Mouse (Mus musculus): ENCODE data around the gene Tmem80. TPM values are rescaled to one million over a fixed set of nuclear protein-coding genes. Genes with fewer than 3 reads are reported as not detected.

The Tmem80 gene
- polyA plus RNA-seq, 1 experiment from 2014 or later: 62.2 TPM

DNA sequence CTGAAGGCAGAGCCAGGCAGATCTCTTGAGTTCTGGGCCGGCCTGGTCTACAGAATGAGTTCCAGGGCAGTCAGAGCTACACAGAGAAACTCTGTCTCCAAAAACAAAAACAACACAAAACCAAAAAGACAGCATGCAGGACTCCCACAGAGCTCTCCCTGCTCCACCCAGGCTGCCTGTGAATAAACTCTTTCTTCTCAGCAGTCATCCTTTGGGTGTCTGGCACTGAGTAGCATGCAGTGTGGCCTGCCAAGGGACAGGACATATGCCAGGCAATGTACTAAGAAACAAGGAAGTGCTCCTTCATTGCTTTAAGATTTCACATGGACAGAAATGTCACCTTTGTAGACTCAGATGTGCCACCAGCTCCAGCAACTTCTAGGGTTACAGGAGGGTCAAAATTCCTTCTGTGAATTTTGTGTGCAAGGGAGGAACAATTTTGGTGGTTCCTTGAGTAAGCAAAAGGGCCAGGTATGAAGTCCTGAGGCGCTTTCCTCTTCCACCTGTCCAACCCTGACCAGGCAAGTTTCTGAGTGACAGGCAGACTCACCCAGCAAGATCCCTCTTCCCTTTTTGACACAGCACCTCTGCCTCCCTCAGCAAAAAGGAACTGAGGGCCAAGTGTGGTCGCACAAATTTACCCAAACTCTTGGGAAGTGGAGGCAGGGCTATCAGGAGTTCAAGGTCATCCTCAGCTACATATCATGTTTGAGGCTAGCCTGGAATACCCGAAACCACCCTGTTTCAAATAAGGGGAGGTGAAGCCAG lies 53.7 kb downstream of the Tmem80 start:
- Histone ChIP-seq H3K4me2 (ENCODE audit: low read length) (no peak overlapping the region), H3K27me3 (replicated peaks; ENCODE audit: control insufficient read depth, insufficient read depth, low read length) (no peaks in the 10 kb centered on the region), H3K9me3 (ENCODE audit: control insufficient read depth, low read length) (no peaks in the 10 kb centered on the region), H3K9ac (replicated peaks; ENCODE audit: low read depth, low read length) (no peak overlapping the region), H3K4me3 (replicated peaks; ENCODE audit: low read length) (no peak overlapping the region), H3K27ac (ENCODE audit: low read length) (no peak overlapping the region), H3K36me3 (ENCODE audit: control insufficient read depth, insufficient read depth) (no peaks in the 10 kb centered on the region), H3K4me1 (replicated peaks; ENCODE audit: control insufficient read depth, insufficient read depth, low read length) (no peaks in the 10 kb centered on the region)
- 75% methylated on average over 4 of the region's 4 CpGs for WGBS
- no peak for ATAC-seq

Other genes with a start within 250 kb of the Tmem80 start
- gene Pkp3, start 249.5 kb upstream of the Tmem80 start, polyA plus RNA-seq (2015; fragmentation: Nextera tagmentation; extraction: Ambion mirVana): 0.17 TPM in 1 of 2 replicates, not detected in the other
- 2.1 TPM in 2 replicates for gene Sigirr, start 227.2 kb upstream of the Tmem80 start, polyA plus RNA-seq (2015; fragmentation: Nextera tagmentation; extraction: Ambion mirVana)
- gene Ano9, start 209.9 kb upstream of the Tmem80 start, polyA plus RNA-seq (2015; fragmentation: Nextera tagmentation; extraction: Ambion mirVana): 0.21 and 0.22 TPM in 2 replicates
- gene Ptdss2, start 205.4 kb upstream of the Tmem80 start, polyA plus RNA-seq (2015; fragmentation: Nextera tagmentation; extraction: Ambion mirVana): 74.9 and 78.9 TPM in 2 replicates
- gene Rnh1, start 154.9 kb upstream of the Tmem80 start, polyA plus RNA-seq (2015; fragmentation: Nextera tagmentation; extraction: Ambion mirVana): 41.0 and 45.7 TPM in 2 replicates
- gene Hras, start 133.7 kb upstream of the Tmem80 start, polyA plus RNA-seq (2015; fragmentation: Nextera tagmentation; extraction: Ambion mirVana): 105 and 113 TPM in 2 replicates
- gene Lrrc56, start 133.6 kb upstream of the Tmem80 start, polyA plus RNA-seq (2015; fragmentation: Nextera tagmentation; extraction: Ambion mirVana): 10.0 and 13.9 TPM in 2 replicates
- gene Lmntd2, start 113.7 kb upstream of the Tmem80 start, polyA plus RNA-seq (2015; fragmentation: Nextera tagmentation; extraction: Ambion mirVana): 0.76 and 1.2 TPM in 2 replicates
- gene Rassf7, start 111.9 kb upstream of the Tmem80 start, polyA plus RNA-seq (2015; fragmentation: Nextera tagmentation; extraction: Ambion mirVana): 22.9 and 23.6 TPM in 2 replicates
- 90.2 and 96.1 TPM in 2 replicates for gene Phrf1, start 99.0 kb upstream of the Tmem80 start, polyA plus RNA-seq (2015; fragmentation: Nextera tagmentation; extraction: Ambion mirVana)
- gene Irf7, start 61.3 kb upstream of the Tmem80 start, polyA plus RNA-seq (2015; fragmentation: Nextera tagmentation; extraction: Ambion mirVana): 0.76 and 1.9 TPM in 2 replicates
- not detected in 2 replicates for gene Cdhr5, start 51.0 kb upstream of the Tmem80 start, polyA plus RNA-seq (2015; fragmentation: Nextera tagmentation; extraction: Ambion mirVana)
- 0.55 and 2.0 TPM in 2 replicates for gene Sct, start 48.6 kb upstream of the Tmem80 start, polyA plus RNA-seq (2015; fragmentation: Nextera tagmentation; extraction: Ambion mirVana)
- 0.47 and 0.52 TPM in 2 replicates for gene Drd4, start 35.7 kb upstream of the Tmem80 start, polyA plus RNA-seq (2015; fragmentation: Nextera tagmentation; extraction: Ambion mirVana)
- 144 and 164 TPM in 2 replicates for gene Deaf1, start within 50 bp of the Tmem80 start, polyA plus RNA-seq (2015; fragmentation: Nextera tagmentation; extraction: Ambion mirVana)
- 0.67 and 0.93 TPM in 2 replicates for gene Eps8l2, start 11.1 kb downstream of the Tmem80 start, polyA plus RNA-seq (2015; fragmentation: Nextera tagmentation; extraction: Ambion mirVana)
- gene Taldo1, start 64.5 kb downstream of the Tmem80 start, polyA plus RNA-seq (2015; fragmentation: Nextera tagmentation; extraction: Ambion mirVana): 342 and 375 TPM in 2 replicates
- gene Gatd1, start 86.4 kb downstream of the Tmem80 start, polyA plus RNA-seq (2015; fragmentation: Nextera tagmentation; extraction: Ambion mirVana): 56.4 and 65.9 TPM in 2 replicates
- 52.4 and 70.3 TPM in 2 replicates for gene Cend1, start 101.8 kb downstream of the Tmem80 start, polyA plus RNA-seq (2015; fragmentation: Nextera tagmentation; extraction: Ambion mirVana)
- gene Slc25a22, start 110.2 kb downstream of the Tmem80 start, polyA plus RNA-seq (2015; fragmentation: Nextera tagmentation; extraction: Ambion mirVana): 88.4 and 111 TPM in 2 replicates
- gene Pidd1, start 116.3 kb downstream of the Tmem80 start, polyA plus RNA-seq (2015; fragmentation: Nextera tagmentation; extraction: Ambion mirVana): 7.9 and 9.9 TPM in 2 replicates
- 684 and 749 TPM in 2 replicates for gene Rplp2, start 119.6 kb downstream of the Tmem80 start, polyA plus RNA-seq (2015; fragmentation: Nextera tagmentation; extraction: Ambion mirVana)
- gene Pnpla2, start 127.5 kb downstream of the Tmem80 start, polyA plus RNA-seq (2015; fragmentation: Nextera tagmentation; extraction: Ambion mirVana): 20.5 and 23.2 TPM in 2 replicates
- 5.2 and 5.3 TPM in 2 replicates for gene Cracr2b, start 133.4 kb downstream of the Tmem80 start, polyA plus RNA-seq (2015; fragmentation: Nextera tagmentation; extraction: Ambion mirVana)
- 20.8 TPM in 2 replicates for gene Cd151, start 139.7 kb downstream of the Tmem80 start, polyA plus RNA-seq (2015; fragmentation: Nextera tagmentation; extraction: Ambion mirVana)
- gene Polr2l, start 147.4 kb downstream of the Tmem80 start, polyA plus RNA-seq (2015; fragmentation: Nextera tagmentation; extraction: Ambion mirVana): 60.7 and 61.9 TPM in 2 replicates
- 29.8 and 31.8 TPM in 2 replicates for gene Tspan4, start 147.5 kb downstream of the Tmem80 start, polyA plus RNA-seq (2015; fragmentation: Nextera tagmentation; extraction: Ambion mirVana)
- 31.2 and 35.6 TPM in 2 replicates for gene Chid1, start 212.1 kb downstream of the Tmem80 start, polyA plus RNA-seq (2015; fragmentation: Nextera tagmentation; extraction: Ambion mirVana)
- gene Ap2a2, start 234.4 kb downstream of the Tmem80 start, polyA plus RNA-seq (2015; fragmentation: Nextera tagmentation; extraction: Ambion mirVana): 123 TPM in 2 replicates

Measured in forebrain, embryonic 16.5 days (tissue).